Mouse (Mus musculus): ENCODE results near the gene Maea. TPM values are rescaled to one million over a fixed set of nuclear protein-coding genes. Genes with fewer than 3 reads are reported as not detected.

Gene Maea
- 58.3 TPM for polyA plus RNA-seq (2014; fragmentation: Illumina TruSeq; extraction: RNeasy Lipid Tissue Mini Kit (QIAGEN cat#74804); ENCODE audit: insufficient read depth, low read depth, low replicate concordance)

DNA sequence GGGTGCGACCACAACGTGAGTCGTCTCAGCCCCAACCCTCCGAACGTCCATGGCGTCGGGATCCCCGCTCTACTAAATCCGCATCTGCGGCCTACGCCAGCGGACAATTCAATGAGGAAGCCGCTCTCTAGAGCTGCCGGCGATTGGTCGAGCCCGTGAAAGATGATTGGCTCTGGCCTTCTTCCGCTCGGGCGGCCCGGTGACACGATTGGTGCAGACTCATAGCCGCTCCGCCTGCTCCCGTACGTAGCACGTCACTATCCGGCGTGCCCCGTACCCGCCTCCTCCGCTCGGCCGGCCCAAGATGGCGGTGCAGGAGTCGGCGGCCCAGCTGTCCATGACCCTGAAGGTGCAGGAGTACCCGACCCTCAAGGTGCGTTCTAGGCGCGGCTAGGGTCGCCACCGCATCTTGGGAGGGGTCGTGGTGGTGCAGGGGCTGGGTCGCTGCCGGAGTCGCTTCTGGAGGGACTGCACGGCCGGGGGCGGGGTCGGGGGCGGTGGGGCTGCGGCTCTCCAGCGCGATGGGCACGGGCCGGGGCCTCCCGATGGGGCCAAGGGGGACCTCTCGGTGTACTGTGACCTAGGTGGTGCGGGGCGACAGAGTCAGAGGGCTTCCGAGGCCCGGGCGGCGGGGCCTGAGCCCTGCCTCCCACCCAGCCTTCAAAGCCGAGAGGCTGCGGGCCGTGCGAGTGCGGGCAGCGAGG, at the start of gene Maea:
Gene Maea (plus strand): TSS at position 237 of the 704 bp plus-strand sequence.

DNA sequence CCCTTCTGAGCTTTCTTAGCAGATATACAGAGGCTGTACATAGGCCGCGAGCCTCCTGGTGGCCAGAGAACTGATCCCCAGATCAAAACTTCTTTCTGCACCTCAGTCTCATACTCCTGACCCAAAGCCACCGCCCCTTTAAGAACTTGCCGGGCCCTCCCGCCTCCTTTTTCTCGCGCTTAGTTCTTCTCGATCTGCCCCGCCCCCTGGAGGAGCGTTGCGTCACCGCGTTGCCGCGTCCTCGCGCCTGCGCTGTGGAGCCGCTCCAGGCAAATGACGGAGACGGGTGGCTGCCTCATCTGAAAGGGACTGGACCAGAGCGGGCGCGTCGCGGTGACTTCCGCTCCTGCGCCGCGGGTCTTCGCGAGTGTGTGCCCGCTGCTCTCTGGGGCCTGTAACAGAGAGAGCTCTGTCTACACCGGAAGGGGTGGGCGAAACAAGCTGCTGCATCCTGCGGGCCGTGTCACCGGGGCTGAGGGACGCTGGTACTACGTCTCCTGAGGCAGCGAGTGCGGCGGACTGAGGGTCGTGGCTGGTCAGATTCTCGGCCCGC, 43.1 kb downstream of the Maea start, which contains the start of gene Uvssa:
Gene Uvssa (plus strand): TSS at position 248 of the 553 bp plus-strand sequence.

Other genes starting within 250 kb of the Maea start
- gene Slc5a1, start 231.3 kb upstream of the Maea start, polyA plus RNA-seq (2014; fragmentation: Illumina TruSeq; extraction: RNeasy Lipid Tissue Mini Kit (QIAGEN cat#74804); ENCODE audit: insufficient read depth, low read depth, low replicate concordance): 0.95 TPM
- 71.1 TPM for gene Spon2, start 117.1 kb upstream of the Maea start, polyA plus RNA-seq (2014; fragmentation: Illumina TruSeq; extraction: RNeasy Lipid Tissue Mini Kit (QIAGEN cat#74804); ENCODE audit: insufficient read depth, low read depth, low replicate concordance)
- gene Ctbp1, start 60.5 kb upstream of the Maea start, polyA plus RNA-seq (2014; fragmentation: Illumina TruSeq; extraction: RNeasy Lipid Tissue Mini Kit (QIAGEN cat#74804); ENCODE audit: insufficient read depth, low read depth, low replicate concordance): 117 TPM
- 1.6 TPM for gene Uvssa, start 43.0 kb downstream of the Maea start, polyA plus RNA-seq (2014; fragmentation: Illumina TruSeq; extraction: RNeasy Lipid Tissue Mini Kit (QIAGEN cat#74804); ENCODE audit: insufficient read depth, low read depth, low replicate concordance)
- gene Nkx1-1, start 98.5 kb downstream of the Maea start, polyA plus RNA-seq (2014; fragmentation: Illumina TruSeq; extraction: RNeasy Lipid Tissue Mini Kit (QIAGEN cat#74804); ENCODE audit: insufficient read depth, low read depth, low replicate concordance): not detected

All from lung, adult 10 weeks (tissue).